Mouse (Mus musculus) kidney, postnatal 25 days (tissue): ENCODE measurements around the gene Tmem136.

Experiments
- DNase-seq, 2 experiments: peaks; one replicate each; pipeline ENCODE4 v3.0.0; 2021; ENCODE audit warnings: mixed read lengths in 2 of 2

Gene Tmem136

DNA sequence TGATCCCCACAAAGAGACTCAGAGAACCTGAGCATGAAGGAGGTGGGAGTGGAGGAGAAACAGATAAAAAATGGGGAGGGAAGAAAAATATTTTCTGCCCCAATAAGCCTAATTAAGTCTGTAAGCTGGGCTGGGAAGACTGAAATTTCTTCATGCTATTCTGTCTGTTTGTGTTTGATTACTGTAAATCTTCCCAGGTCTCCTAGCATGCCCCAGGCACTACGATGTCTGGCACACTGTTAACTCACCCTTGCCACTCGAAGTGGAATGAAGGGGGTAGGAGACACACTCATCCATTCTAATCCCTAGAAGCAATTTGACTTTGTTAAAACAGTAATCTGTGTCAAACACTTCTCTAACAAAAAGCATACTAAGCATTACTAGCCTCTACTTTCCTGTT is 44.6 kb downstream of the Tmem136 start:
- no peak for DNase-seq

DNA sequence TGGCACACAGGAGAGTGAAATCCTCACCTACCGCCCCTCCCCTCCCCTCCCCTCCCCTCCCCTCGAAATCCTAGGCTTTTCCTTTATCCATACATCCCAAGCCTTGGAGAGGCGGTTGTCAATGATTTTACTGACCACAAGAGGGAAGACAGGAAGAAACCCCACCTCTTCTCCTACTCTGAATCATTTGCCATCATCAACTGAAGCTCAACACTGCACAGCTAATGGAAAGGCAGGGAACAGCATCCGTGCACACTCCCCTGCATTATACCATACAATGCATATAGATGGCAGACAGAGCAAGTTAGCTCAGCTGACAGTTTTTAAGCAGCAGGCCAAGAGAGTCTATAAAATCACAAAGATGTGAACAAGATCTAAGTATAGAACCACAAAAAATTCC is 45.2 kb downstream of the Tmem136 start:
- DNase-seq: no peak

DNA sequence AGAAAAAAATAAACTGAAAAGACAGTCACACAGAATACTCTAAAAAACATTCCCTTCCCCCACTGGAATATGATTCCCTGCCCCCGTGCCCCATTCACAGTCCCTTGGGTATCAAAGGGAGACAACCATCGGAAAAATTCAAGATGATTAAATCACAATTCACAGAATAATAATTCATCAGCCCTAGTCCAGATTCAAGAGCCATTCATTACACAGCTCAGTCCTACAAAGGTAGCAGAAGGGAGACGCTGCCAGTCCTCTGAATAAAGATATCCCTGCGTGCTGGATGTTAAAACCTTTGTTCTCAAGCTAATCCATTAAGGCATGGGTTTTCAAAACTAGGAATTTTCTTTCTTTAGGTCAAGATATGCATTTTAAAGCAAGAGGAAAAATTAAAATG is 45.8 kb downstream of the Tmem136 start:
- no peak for DNase-seq

DNA sequence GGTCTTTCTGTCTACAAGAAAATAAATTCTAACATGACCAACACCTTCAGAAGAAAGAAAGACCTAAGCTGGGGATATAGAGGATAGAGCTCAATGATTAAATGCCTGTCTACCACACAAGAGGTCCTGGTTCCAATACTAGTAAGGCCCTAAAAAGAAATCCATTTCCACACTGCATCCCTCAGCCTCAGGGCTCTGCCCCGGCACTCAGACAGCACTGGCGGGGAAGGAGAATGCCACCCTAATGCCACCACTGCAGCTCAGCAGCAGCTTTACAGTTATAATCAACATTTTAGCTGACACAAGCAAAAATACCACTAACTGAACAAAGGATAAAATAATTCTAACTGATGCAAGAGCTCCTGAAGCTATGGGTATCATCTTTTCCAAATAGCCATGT is 46.2 kb downstream of the Tmem136 start:
- DNase-seq: no peak

DNA sequence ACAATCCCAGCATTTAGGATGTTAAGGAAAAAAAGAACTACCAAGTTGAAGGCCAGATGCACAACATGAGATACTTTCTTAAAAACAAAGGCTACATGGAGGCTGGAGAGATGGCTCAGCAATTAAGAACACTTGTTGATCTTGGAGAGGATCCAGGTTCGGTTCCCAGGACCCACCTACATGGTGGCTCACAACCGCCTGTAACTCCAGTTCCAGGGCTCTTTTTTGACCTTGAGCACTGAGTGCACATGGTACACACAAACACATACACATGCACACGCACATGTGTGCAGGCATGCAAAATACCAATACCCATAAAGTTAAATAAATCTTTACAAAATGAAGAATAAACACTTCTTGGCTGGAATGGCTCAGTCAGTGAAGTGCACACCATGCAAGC is 48.5 kb downstream of the Tmem136 start:
- no peak for DNase-seq

DNA sequence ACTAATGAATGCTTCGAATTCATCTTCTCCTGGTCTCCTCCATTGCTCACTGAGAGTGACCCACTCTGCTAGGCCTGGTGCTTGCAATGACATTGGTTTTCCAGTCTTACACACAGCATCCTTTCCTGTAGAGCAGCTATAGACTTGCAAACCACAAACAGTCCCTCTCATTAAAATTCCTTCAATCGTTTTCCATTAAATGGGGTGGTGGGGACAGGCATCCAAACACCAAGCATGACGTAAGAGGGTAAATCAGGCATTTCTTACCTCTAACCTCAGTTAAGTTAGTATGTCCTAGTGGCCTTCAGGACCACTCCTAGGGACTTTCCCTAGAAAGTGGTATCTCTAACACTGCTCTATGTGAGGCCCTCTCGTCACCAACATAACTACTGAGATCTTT is 51.1 kb downstream of the Tmem136 start:
- DNase-seq: no peak

DNA sequence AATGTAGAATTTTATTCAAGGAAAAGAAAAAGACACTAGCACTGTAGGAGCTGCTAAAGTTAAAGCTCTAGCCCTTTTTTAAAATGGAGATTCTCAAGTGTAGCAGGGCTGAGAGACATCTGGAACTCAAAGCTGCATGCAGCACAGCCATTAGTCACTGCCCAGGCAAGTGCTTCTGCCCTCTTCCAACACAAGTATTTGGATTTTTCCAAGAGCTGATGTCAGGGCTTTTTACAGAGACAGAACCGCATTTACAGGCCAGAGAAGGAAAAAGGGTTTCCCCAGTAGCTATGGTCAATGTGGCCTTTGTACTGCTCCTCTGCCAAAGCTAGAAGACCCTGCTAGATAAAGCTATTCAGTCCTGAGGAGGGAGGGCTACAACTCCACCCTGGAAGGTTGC is 54.8 kb downstream of the Tmem136 start:
- no peak for DNase-seq
